24 mouse cellular contexts compared by ENCODE assay signal in the genomic region with DNA sequence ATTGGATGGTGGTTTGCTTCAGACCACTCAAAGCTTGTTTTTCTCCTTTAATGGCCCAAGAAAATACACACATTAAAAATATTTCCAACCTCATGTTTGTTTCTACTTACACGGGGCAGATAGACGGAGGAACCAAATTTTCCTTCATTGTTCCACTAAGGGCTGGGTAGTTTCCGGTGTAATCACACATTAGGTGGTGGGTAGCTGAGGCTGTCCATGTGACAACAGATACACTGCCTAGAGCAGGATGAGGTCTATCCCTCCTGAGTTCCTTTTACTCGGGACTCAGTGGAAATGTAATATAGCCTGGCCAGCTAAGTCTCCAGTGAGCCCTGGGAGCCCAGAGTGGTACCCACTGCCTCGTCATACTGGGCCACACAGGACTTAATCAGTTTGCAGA.
DNase-seq lines count a peak whose midpoint lies in the region; ATAC-seq lines count a peak whose summit lies in the region.
"Had no signal": no experiment of that assay in that cellular context is flagged by ENCODE, and none has a peak within 500 bp of the region (broad histone marks: within the 10 kb centered on the region; RNA-seq: fewer than 3 reads in every experiment).

No protein-coding gene starts in this region.

- H3K36me3 ChIP-seq in limb, embryonic 10.5 days = no peaks in the 10 kb centered on the region
- H3K36me3 ChIP-seq: embryonic facial prominence, embryonic 13.5 days; embryonic facial prominence, embryonic 15.5 days; forebrain, embryonic 10.5 days; forebrain, embryonic 12.5 days; G1E had no signal

- intact Hi-C loops in left cerebral cortex, postnatal 10 days (cut with DNase I) = no loop called here

- peaks cover 25% of the 10 kb centered on the region for H3K27me3 ChIP-seq in limb, embryonic 10.5 days (ENCODE audit: low read depth, poor library complexity, severe bottlenecking)

- peak; percentile 55 for DNase-seq in CD4-positive helper T cell, adult 2 months (ENCODE audit: low read depth, low spot score)
- DNase-seq in limb, embryonic 10.5 days (ENCODE audit: low spot score) = no peak
- DNase-seq in left cerebral cortex, postnatal 10 days (ENCODE audit: extremely low spot score in 1 of 2, low spot score in 2 of 2) = no peak
- no peak for DNase-seq in frontal cortex, postnatal 14 days (ENCODE audit: low spot score in 2 of 2)
- no peak for DNase-seq in cerebellum, postnatal 14 days
- DNase-seq: adrenal gland, adult 2 months; adrenal gland, postnatal 10 days; adrenal gland, postnatal 36 days; B cell, adult 2 months; cerebellum, adult 11-12 months; cerebellum, adult 2 months; cerebellum, adult 9-10 months; cerebellum, postnatal 36 days; embryo, embryonic 11 days had no signal

- WGBS in limb, embryonic 10.5 days = 90% methylated on average over 5 of the region's 5 CpGs

- H3K9me3 ChIP-seq in limb, embryonic 10.5 days (replicated peaks) = no peaks in the 10 kb centered on the region
- H3K9me3 ChIP-seq: embryonic facial prominence, embryonic 13.5 days; embryonic facial prominence, embryonic 15.5 days; forebrain, embryonic 10.5 days; forebrain, embryonic 12.5 days; G1E had no signal

- H3K4me3 ChIP-seq in limb, embryonic 10.5 days = no peak overlapping the region
- H3K4me3 ChIP-seq: embryonic facial prominence, embryonic 13.5 days; embryonic facial prominence, embryonic 15.5 days; erythroblast, embryonic 14.5 days; forebrain, embryonic 10.5 days; forebrain, embryonic 12.5 days had no signal

- H3K4me1 ChIP-seq in limb, embryonic 10.5 days = peaks cover 23% of the 10 kb centered on the region

- H3K27ac ChIP-seq in limb, embryonic 10.5 days = peak overlapping the region; percentile 59; the same call in 1 of the 2 replicates
- H3K27ac ChIP-seq: embryonic facial prominence, embryonic 13.5 days; embryonic facial prominence, embryonic 15.5 days had no signal

- peak; percentile 62 for ATAC-seq in activated CD4-positive, CD25-positive, alpha-beta regulatory T cell, adult 4 months
- ATAC-seq: forebrain, embryonic 14.5 days; forebrain, embryonic 16.5 days; Patski had no signal
